Mouse (Mus musculus): Measurements from ENCODE around the gene Itpr3. TPM values are rescaled to one million over a fixed set of nuclear protein-coding genes. Genes with fewer than 3 reads are reported as not detected.

Gene Itpr3
- polyA plus RNA-seq, 1 experiment from 2014 or later, result 16.5 TPM

GRCm38 (mm10) chr17:27167545-27167944 lies 110.4 kb downstream of the Itpr3 start, which contains the start of gene Ip6k3:
Gene Ip6k3, minus strand, starts transcription at chr17:27167795.
- no peak for ATAC-seq (replicated peaks; ENCODE audit: low FRiP score, low TSS enrichment, low read depth)
- no peaks in the 10 kb centered on the region for H3K27me3 ChIP-seq (replicated peaks; ENCODE audit: control insufficient read depth, insufficient read depth, low read length)
- H3K4me1 ChIP-seq (replicated peaks; ENCODE audit: control insufficient read depth, insufficient read depth, low read length), result no peaks in the 10 kb centered on the region; the same call in 1 of the 2 replicates
- no peak within 1 kb of the TSS for H3K4me2 ChIP-seq (ENCODE audit: low read length)
- no peaks in the 10 kb centered on the region for H3K36me3 ChIP-seq (ENCODE audit: control insufficient read depth, insufficient read depth, low read length)
- no peak within 1 kb of the TSS for H3K9ac ChIP-seq (ENCODE audit: low read length)
- no peak for DNase-seq (ENCODE audit: low spot score)
- no peak within 1 kb of the TSS for H3K4me3 ChIP-seq (ENCODE audit: low read depth, low read length)
- WGBS, result 47% methylated on average over 4 of the region's 4 CpGs
- no peaks in the 10 kb centered on the region for H3K9me3 ChIP-seq (ENCODE audit: control insufficient read depth, low read length)
- H3K27ac ChIP-seq (ENCODE audit: low read depth), result no peak within 1 kb of the TSS

GRCm38 (mm10) chr17:27168569-27168968 lies 111.5 kb downstream of the Itpr3 start:
- H3K4me3 ChIP-seq (ENCODE audit: low read depth, low read length), result no peak overlapping the region
- DNase-seq (ENCODE audit: low spot score), result no peak
- no peaks in the 10 kb centered on the region for H3K9me3 ChIP-seq (ENCODE audit: control insufficient read depth, low read length)
- no peak overlapping the region for H3K27ac ChIP-seq (ENCODE audit: low read depth)
- no peak overlapping the region for H3K4me2 ChIP-seq (ENCODE audit: low read length)
- WGBS, result 95% methylated on average over 4 of the region's 4 CpGs
- ATAC-seq (replicated peaks; ENCODE audit: low FRiP score, low TSS enrichment, low read depth), result no peak
- H3K4me1 ChIP-seq (replicated peaks; ENCODE audit: control insufficient read depth, insufficient read depth, low read length), result no peaks in the 10 kb centered on the region; the same call in 1 of the 2 replicates
- no peaks in the 10 kb centered on the region for H3K36me3 ChIP-seq (ENCODE audit: control insufficient read depth, insufficient read depth, low read length)
- H3K9ac ChIP-seq (ENCODE audit: low read length), result no peak overlapping the region
- no peaks in the 10 kb centered on the region for H3K27me3 ChIP-seq (replicated peaks; ENCODE audit: control insufficient read depth, insufficient read depth, low read length)

GRCm38 (mm10) chr17:27169952-27170695 lies 113.0 kb downstream of the Itpr3 start:
- no peak for DNase-seq (ENCODE audit: low spot score)
- 66% methylated on average over 11 of the region's 11 CpGs for WGBS

GRCm38 (mm10) chr17:27171121-27171520 lies 114.0 kb downstream of the Itpr3 start:
- WGBS, result 68% methylated on average over 5 of the region's 5 CpGs
- DNase-seq (ENCODE audit: low spot score), result no peak

More at GRCm38 (mm10) chr17:27169952-27170695, 113.0 kb downstream of the Itpr3 start:
- Histone ChIP-seq H3K9me3 (ENCODE audit: control insufficient read depth, low read length) (no peaks in the 10 kb centered on the region), H3K36me3 (ENCODE audit: control insufficient read depth, insufficient read depth, low read length) (no peaks in the 10 kb centered on the region), H3K27ac (ENCODE audit: low read depth) (no peak overlapping the region), H3K9ac (ENCODE audit: low read length) (no peak overlapping the region), H3K4me1 (replicated peaks; ENCODE audit: control insufficient read depth, insufficient read depth, low read length) (peaks cover 3% of the 10 kb centered on the region), H3K4me2 (ENCODE audit: low read length) (no peak overlapping the region), H3K27me3 (replicated peaks; ENCODE audit: control insufficient read depth, insufficient read depth, low read length) (no peaks in the 10 kb centered on the region), H3K4me3 (ENCODE audit: low read depth, low read length) (no peak overlapping the region)
- no peak for ATAC-seq (replicated peaks; ENCODE audit: low FRiP score, low TSS enrichment, low read depth)

More at GRCm38 (mm10) chr17:27171121-27171520, 114.0 kb downstream of the Itpr3 start:
- H3K36me3 ChIP-seq (ENCODE audit: control insufficient read depth, insufficient read depth, low read length), result no peaks in the 10 kb centered on the region
- H3K4me2 ChIP-seq (ENCODE audit: low read length), result no peak overlapping the region
- no peak overlapping the region for H3K4me3 ChIP-seq (ENCODE audit: low read depth, low read length)
- no peak overlapping the region for H3K9ac ChIP-seq (ENCODE audit: low read length)
- H3K27ac ChIP-seq (ENCODE audit: low read depth), result no peak overlapping the region
- ATAC-seq (replicated peaks; ENCODE audit: low FRiP score, low TSS enrichment, low read depth), result no peak
- H3K27me3 ChIP-seq (replicated peaks; ENCODE audit: control insufficient read depth, insufficient read depth, low read length), result no peaks in the 10 kb centered on the region
- no peaks in the 10 kb centered on the region for H3K9me3 ChIP-seq (ENCODE audit: control insufficient read depth, low read length)
- peaks cover 11% of the 10 kb centered on the region for H3K4me1 ChIP-seq (replicated peaks; ENCODE audit: control insufficient read depth, insufficient read depth, low read length)

Small RNA genes lying within 50 kb of the gene (microRNA-seq; reads per million reads assigned to microRNA genes)
- 0.34 reads per million for gene Mir7677

Other genes starting within 250 kb of the Itpr3 start
- 0.11 TPM in 1 of 2 replicates, not detected in the other for gene Nkx2-5, start 212.3 kb upstream of the Itpr3 start, polyA plus RNA-seq (2014; fragmentation: Nextera tagmentation; extraction: Ambion mirVana)
- gene Kifc5b, start 140.2 kb upstream of the Itpr3 start, polyA plus RNA-seq (2014; fragmentation: Nextera tagmentation; extraction: Ambion mirVana), result 5.2 and 8.1 TPM in 2 replicates
- 6.0 and 6.4 TPM in 2 replicates for gene Phf1, start 124.3 kb upstream of the Itpr3 start, polyA plus RNA-seq (2014; fragmentation: Nextera tagmentation; extraction: Ambion mirVana)
- gene Cuta, start 117.7 kb upstream of the Itpr3 start, polyA plus RNA-seq (2014; fragmentation: Nextera tagmentation; extraction: Ambion mirVana), result 195 and 197 TPM in 2 replicates
- gene Syngap1, start 116.1 kb upstream of the Itpr3 start, polyA plus RNA-seq (2014; fragmentation: Nextera tagmentation; extraction: Ambion mirVana), result 2.2 and 2.4 TPM in 2 replicates
- gene Zbtb9, start 84.1 kb upstream of the Itpr3 start, polyA plus RNA-seq (2014; fragmentation: Nextera tagmentation; extraction: Ambion mirVana), result 9.8 and 12.8 TPM in 2 replicates
- gene Bak1, start 28.3 kb upstream of the Itpr3 start, polyA plus RNA-seq (2014; fragmentation: Nextera tagmentation; extraction: Ambion mirVana), result 10.1 and 11.2 TPM in 2 replicates
- 335 and 353 TPM in 2 replicates for gene Uqcc2, start 76.6 kb downstream of the Itpr3 start, polyA plus RNA-seq (2014; fragmentation: Nextera tagmentation; extraction: Ambion mirVana)
- gene Ip6k3, start 110.5 kb downstream of the Itpr3 start, polyA plus RNA-seq (2014; fragmentation: Nextera tagmentation; extraction: Ambion mirVana), result 0.39 TPM in 1 of 2 replicates, not detected in the other
- 13.4 and 15.7 TPM in 2 replicates for gene Lemd2, start 147.2 kb downstream of the Itpr3 start, polyA plus RNA-seq (2014; fragmentation: Nextera tagmentation; extraction: Ambion mirVana)

All from intestine, embryonic 14.5 days (tissue).